Mouse (Mus musculus): ENCODE measurements around the gene Mfsd12. TPM values are rescaled to one million over a fixed set of nuclear protein-coding genes. Genes with fewer than 3 reads are reported as not detected.

The Mfsd12 gene
- polyA plus RNA-seq, 1 experiment, result 21.7 TPM

GRCm38 (mm10) chr10:81411471-81412400 is 54.4 kb downstream of the Mfsd12 start:
- Histone ChIP-seq H3K4me2 (ENCODE audit: low read depth) (peak overlapping the region; percentile 76), H3K79me2 (ENCODE audit: control insufficient read depth, insufficient read depth) (peaks cover 47% of the 10 kb centered on the region), H3ac (ENCODE audit: control insufficient read depth, insufficient read length) (no peak overlapping the region), H3K27me3 (ENCODE audit: control insufficient read depth, insufficient read depth, insufficient read length) (no peaks in the 10 kb centered on the region), H3K4me3 (no peak overlapping the region), H3K36me3 (ENCODE audit: control insufficient read depth, insufficient read depth) (no peaks in the 10 kb centered on the region)
- TF ChIP-seq MYOD1 (IDR thresholded peaks at IDR 0.05; ENCODE audit: control insufficient read depth in 1 of 3, insufficient read length in 2 of 3, low read depth in 2 of 3), result peak in 1 of 3 experiments; percentile 1
- no peak for TF ChIP-seq POLR2AphosphoS2 (IDR thresholded peaks at IDR 0.05; ENCODE audit: insufficient read length, low read depth)
- peak in 2 of 3 experiments; percentile 2 to 57 for TF ChIP-seq MYOG (IDR thresholded peaks at IDR 0.05; ENCODE audit: control insufficient read depth in 1 of 3, insufficient read depth in 1 of 3, insufficient read length in 2 of 3, low read depth in 2 of 3)
- peak; percentile 69 for TF ChIP-seq USF1 (IDR thresholded peaks at IDR 0.05; ENCODE audit: low read depth)
- no peak for TF ChIP-seq CEBPB (IDR thresholded peaks at IDR 0.05; ENCODE audit: insufficient read depth, poor library complexity, severe bottlenecking)
- peak; percentile 69 for TF ChIP-seq E2F4 (IDR thresholded peaks at IDR 0.05; ENCODE audit: insufficient read depth)
- no peak for TF ChIP-seq MAX (IDR thresholded peaks at IDR 0.05; ENCODE audit: low read depth)

- Histone ChIP-seq H3K4me3 (no peak overlapping the region), H3K27me3 (ENCODE audit: control insufficient read depth, insufficient read depth, insufficient read length) (no peaks in the 10 kb centered on the region), H3K79me2 (ENCODE audit: control insufficient read depth, insufficient read depth) (peaks cover 47% of the 10 kb centered on the region), H3ac (ENCODE audit: control insufficient read depth, insufficient read length) (no peak overlapping the region), H3K36me3 (ENCODE audit: control insufficient read depth, insufficient read depth) (peaks cover 2% of the 10 kb centered on the region), H3K4me2 (ENCODE audit: low read depth) (peak overlapping the region; percentile 76)
- TF ChIP-seq E2F4 (IDR thresholded peaks at IDR 0.05; ENCODE audit: insufficient read depth) (no peak), MYOD1 (IDR thresholded peaks at IDR 0.05; ENCODE audit: control insufficient read depth in 1 of 3, insufficient read length in 2 of 3, low read depth in 2 of 3) (no peak), REST (IDR thresholded peaks at IDR 0.05; ENCODE audit: insufficient read depth, insufficient read length) (no peak), POLR2A (IDR thresholded peaks at IDR 0.05; ENCODE audit: insufficient read length, low read depth) (no peak), MYOG (IDR thresholded peaks at IDR 0.05; ENCODE audit: control insufficient read depth in 1 of 3, insufficient read depth in 1 of 3, insufficient read length in 2 of 3, low read depth in 2 of 3) (no peak), USF1 (IDR thresholded peaks at IDR 0.05; ENCODE audit: low read depth) (no peak), SRF (IDR thresholded peaks at IDR 0.05; ENCODE audit: control insufficient read depth, insufficient read length, low read depth) (no peak), TCF12 (IDR thresholded peaks at IDR 0.05; ENCODE audit: insufficient read depth, poor library complexity, severe bottlenecking) (no peak), POLR2AphosphoS2 (IDR thresholded peaks at IDR 0.05; ENCODE audit: insufficient read length, low read depth) (no peak), CEBPB (IDR thresholded peaks at IDR 0.05; ENCODE audit: insufficient read depth, poor library complexity, severe bottlenecking) (no peak), TCF3 (IDR thresholded peaks at IDR 0.05; ENCODE audit: insufficient read length, low read depth) (no peak), MAX (IDR thresholded peaks at IDR 0.05; ENCODE audit: low read depth) (no peak)
These were observed 55.5 kb downstream of the Mfsd12 start for GRCm38 (mm10) chr10:81412586-81413309.

GRCm38 (mm10) chr10:81413310-81414261 is 56.3 kb downstream of the Mfsd12 start:
- Histone ChIP-seq H3K79me2 (ENCODE audit: control insufficient read depth, insufficient read depth) (peaks cover 51% of the 10 kb centered on the region), H3K27me3 (ENCODE audit: control insufficient read depth, insufficient read depth, insufficient read length) (no peaks in the 10 kb centered on the region), H3K4me2 (ENCODE audit: low read depth) (peak overlapping the region; percentile 76), H3K36me3 (ENCODE audit: control insufficient read depth, insufficient read depth) (peaks cover 5% of the 10 kb centered on the region), H3K4me3 (no peak overlapping the region), H3ac (ENCODE audit: control insufficient read depth, insufficient read length) (no peak overlapping the region)
- no peak for TF ChIP-seq REST (IDR thresholded peaks at IDR 0.05; ENCODE audit: insufficient read depth, insufficient read length)
- no peak for TF ChIP-seq TCF3 (IDR thresholded peaks at IDR 0.05; ENCODE audit: insufficient read length, low read depth)
- no peak for TF ChIP-seq MYOG (IDR thresholded peaks at IDR 0.05; ENCODE audit: control insufficient read depth in 1 of 3, insufficient read depth in 1 of 3, insufficient read length in 2 of 3, low read depth in 2 of 3)
- TF ChIP-seq USF1 (IDR thresholded peaks at IDR 0.05; ENCODE audit: low read depth), result no peak
- no peak for TF ChIP-seq E2F4 (IDR thresholded peaks at IDR 0.05; ENCODE audit: insufficient read depth)
- no peak for TF ChIP-seq MAX (IDR thresholded peaks at IDR 0.05; ENCODE audit: low read depth)
- TF ChIP-seq SRF (IDR thresholded peaks at IDR 0.05; ENCODE audit: control insufficient read depth, insufficient read length, low read depth), result no peak
- no peak for TF ChIP-seq CEBPB (IDR thresholded peaks at IDR 0.05; ENCODE audit: insufficient read depth, poor library complexity, severe bottlenecking)
- no peak for TF ChIP-seq POLR2A (IDR thresholded peaks at IDR 0.05; ENCODE audit: insufficient read length, low read depth)
- TF ChIP-seq POLR2AphosphoS2 (IDR thresholded peaks at IDR 0.05; ENCODE audit: insufficient read length, low read depth), result no peak
- no peak for TF ChIP-seq TCF12 (IDR thresholded peaks at IDR 0.05; ENCODE audit: insufficient read depth, poor library complexity, severe bottlenecking)
- TF ChIP-seq MYOD1 (IDR thresholded peaks at IDR 0.05; ENCODE audit: control insufficient read depth in 1 of 3, insufficient read length in 2 of 3, low read depth in 2 of 3), result no peak

- Histone ChIP-seq H3K27me3 (ENCODE audit: control insufficient read depth, insufficient read depth, insufficient read length) (no peaks in the 10 kb centered on the region), H3K4me3 (no peak overlapping the region), H3K36me3 (ENCODE audit: control insufficient read depth, insufficient read depth) (peaks cover 5% of the 10 kb centered on the region), H3K79me2 (ENCODE audit: control insufficient read depth, insufficient read depth) (peaks cover 61% of the 10 kb centered on the region), H3ac (ENCODE audit: control insufficient read depth, insufficient read length) (no peak overlapping the region), H3K4me2 (ENCODE audit: low read depth) (peak overlapping the region; percentile 61)
- TF ChIP-seq POLR2A (IDR thresholded peaks at IDR 0.05; ENCODE audit: insufficient read length, low read depth), result no peak
- no peak for TF ChIP-seq REST (IDR thresholded peaks at IDR 0.05; ENCODE audit: insufficient read depth, insufficient read length)
- no peak for TF ChIP-seq POLR2AphosphoS2 (IDR thresholded peaks at IDR 0.05; ENCODE audit: insufficient read length, low read depth)
- no peak for TF ChIP-seq CEBPB (IDR thresholded peaks at IDR 0.05; ENCODE audit: insufficient read depth, poor library complexity, severe bottlenecking)
- TF ChIP-seq TCF12 (IDR thresholded peaks at IDR 0.05; ENCODE audit: insufficient read depth, poor library complexity, severe bottlenecking), result no peak
- no peak for TF ChIP-seq MAX (IDR thresholded peaks at IDR 0.05; ENCODE audit: low read depth)
- TF ChIP-seq MYOD1 (IDR thresholded peaks at IDR 0.05; ENCODE audit: control insufficient read depth in 1 of 3, insufficient read length in 2 of 3, low read depth in 2 of 3), result peak in 1 of 3 experiments; percentile 8
- no peak for TF ChIP-seq TCF3 (IDR thresholded peaks at IDR 0.05; ENCODE audit: insufficient read length, low read depth)
These were observed 57.4 kb downstream of the Mfsd12 start for GRCm38 (mm10) chr10:81414682-81415081.
